In the genomic region with DNA sequence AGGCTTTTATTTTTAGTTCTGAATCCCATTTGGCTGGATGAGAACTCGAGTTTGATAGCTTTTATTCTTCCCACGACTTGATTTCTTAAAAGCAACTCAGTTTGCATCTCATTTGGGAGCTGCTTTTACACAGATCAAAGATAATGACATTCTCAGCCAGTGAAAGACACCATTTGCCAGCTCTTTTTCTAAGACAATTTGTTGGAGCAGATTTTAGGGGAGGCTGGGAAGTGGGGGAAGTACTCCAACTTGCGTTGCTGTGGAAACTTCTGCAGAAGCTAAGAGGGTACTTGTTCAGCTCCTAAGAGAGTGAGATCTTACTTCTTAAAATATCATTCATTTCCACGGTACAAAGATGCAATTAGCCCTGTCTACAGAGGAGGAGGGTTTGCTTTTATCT, we compare ENCODE assay signal across 19 mouse cellular contexts.
DNase-seq lines count a peak whose midpoint lies in the region; ATAC-seq and TF ChIP-seq lines count a peak whose summit lies in the region.
"Had no signal": no experiment of that assay in that cellular context is flagged by ENCODE, and none has a peak within 500 bp of the region (broad histone marks: within the 10 kb centered on the region; RNA-seq: fewer than 3 reads in every experiment).

No protein-coding gene starts in this region.

- no peak for TF ChIP-seq POLR2A in brain, embryonic 14.5 days (IDR thresholded peaks at IDR 0.05; ENCODE audit: borderline replicate concordance, extremely low read depth, insufficient read depth, insufficient read length, poor library complexity, severe bottlenecking)

- WGBS in midbrain, embryonic 14.5 days, result 26% methylated on average over 4 of the region's 4 CpGs

- no peak overlapping the region for H3K27ac ChIP-seq in midbrain, embryonic 14.5 days (replicated peaks; ENCODE audit: low read depth, low read length)
- H3K27ac ChIP-seq: heart, embryonic 15.5 days; hindbrain, embryonic 14.5 days; limb, embryonic 15.5 days; macrophage; stomach, postnatal 0 days had no signal

- no peaks in the 10 kb centered on the region for H3K27me3 ChIP-seq in midbrain, embryonic 14.5 days (ENCODE audit: control insufficient read depth, insufficient read depth, low read length)
- H3K27me3 ChIP-seq: heart, embryonic 15.5 days; limb, embryonic 15.5 days had no signal

- H3K4me2 ChIP-seq in midbrain, embryonic 14.5 days (ENCODE audit: low read length), result no peak overlapping the region
- H3K4me2 ChIP-seq: heart, embryonic 15.5 days; hindbrain, embryonic 14.5 days; limb, embryonic 15.5 days had no signal

- H3K4me3 ChIP-seq in midbrain, embryonic 14.5 days (replicated peaks; ENCODE audit: low read depth, low read length), result no peak overlapping the region
- H3K4me3 ChIP-seq: heart, embryonic 15.5 days; limb, embryonic 15.5 days; myocyte had no signal

- peak; percentile 10 to 37 for DNase-seq in layer of hippocampus, adult 18-20 months (ENCODE audit: low spot score in 2 of 2)
- no peak for DNase-seq in layer of hippocampus, postnatal 10 days (ENCODE audit: low spot score in 2 of 2)
- DNase-seq in brain, embryonic 14.5 days (ENCODE audit: low read depth), result peak; percentile 74
- peak; percentile 14 to 33 for DNase-seq in frontal cortex, postnatal 10 days (ENCODE audit: low spot score in 2 of 2)
- peak; percentile 6 for DNase-seq in midbrain, embryonic 14.5 days
- DNase-seq in kidney, postnatal 10 days, result no peak
- no peak for DNase-seq in ovary, postnatal 36 days (ENCODE audit: low spot score)
- DNase-seq: adrenal gland, postnatal 10 days; cerebellum, postnatal 25 days; heart, adult 11 months; lung, adult 18-20 months; thymus, postnatal 36 days had no signal

- H3K9ac ChIP-seq in midbrain, embryonic 14.5 days (replicated peaks; ENCODE audit: low read length), result no peak overlapping the region
- H3K9ac ChIP-seq: heart, embryonic 15.5 days; hindbrain, embryonic 14.5 days; limb, embryonic 15.5 days had no signal

- no peak for TF ChIP-seq CTCF in brain, embryonic 14.5 days (IDR thresholded peaks at IDR 0.05; ENCODE audit: borderline replicate concordance, extremely low read depth, insufficient read depth, insufficient read length)

- H3K4me1 ChIP-seq in midbrain, embryonic 14.5 days (ENCODE audit: control insufficient read depth, insufficient read depth, low read length), result no peaks in the 10 kb centered on the region
- H3K4me1 ChIP-seq: heart, embryonic 15.5 days; limb, embryonic 15.5 days had no signal

- H3K9me3 ChIP-seq in midbrain, embryonic 14.5 days (ENCODE audit: control insufficient read depth, low read length), result no peaks in the 10 kb centered on the region
- H3K9me3 ChIP-seq: G1E; heart, embryonic 15.5 days; limb, embryonic 15.5 days had no signal

- no peaks in the 10 kb centered on the region for H3K36me3 ChIP-seq in midbrain, embryonic 14.5 days (ENCODE audit: control insufficient read depth, insufficient read depth, low read length)
- H3K36me3 ChIP-seq: G1E; heart, embryonic 15.5 days; limb, embryonic 15.5 days had no signal

- ATAC-seq in midbrain, embryonic 14.5 days (ENCODE audit: low FRiP score, low TSS enrichment), result no peak

Comparison
In these comparisons a context has a peak if more than half of its experiments do, and no peak if none do; other contexts are left out.
1. DNase-seq: peak in layer of hippocampus, adult 18-20 months (2 of 2), brain, embryonic 14.5 days (single experiment), frontal cortex, postnatal 10 days (2 of 2) and midbrain, embryonic 14.5 days (single experiment); none in layer of hippocampus, postnatal 10 days (0 of 2), kidney, postnatal 10 days (single experiment) and ovary, postnatal 36 days (single experiment).